Mouse (Mus musculus): ENCODE data around the gene Scgb2b12. TPM values are rescaled to one million over a fixed set of nuclear protein-coding genes. Genes with fewer than 3 reads are reported as not detected.
"Not testable (repeated sequence)": the region's sequence is repeated elsewhere in the genome, so short reads cannot be mapped to it uniquely, and the experiment has no call there.

The Scgb2b12 gene
- not detected for total RNA-seq (2021)
- polyA plus RNA-seq (2012; rRNA removed): not detected in 2 replicates
- long read RNA-seq: 0 reads

DNA sequence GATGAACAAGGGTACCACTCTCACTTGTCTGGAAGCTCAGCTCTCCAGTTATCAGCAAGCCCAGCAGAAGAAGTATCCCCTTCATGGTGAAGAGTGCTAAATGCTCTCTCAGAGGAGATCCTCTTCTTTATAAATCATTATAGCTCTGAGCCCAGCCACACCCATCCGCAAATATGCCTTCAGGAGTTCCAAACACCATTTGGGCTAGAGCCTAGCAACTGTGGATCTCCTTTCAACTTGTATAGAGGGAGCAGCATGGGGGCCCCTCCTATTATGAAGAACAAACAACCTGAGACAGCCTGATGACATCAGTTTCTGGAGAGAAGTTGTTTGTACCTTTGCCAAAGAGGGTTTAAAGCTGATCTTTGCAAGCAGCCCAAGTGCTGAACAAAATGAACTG, at the start of gene Scgb2b12:
TSS of gene Scgb2b12 (minus strand) at position 101 of the 400 bp plus-strand sequence.
- DNase-seq: not testable (repeated sequence)

- DNase-seq: not testable (repeated sequence)
Measured at GRCm38 (mm10) chr7:32333882-32334281, 6.8 kb upstream of the Scgb2b12 start, which contains the start of gene Scgb1b12. Gene Scgb1b12, plus strand, starts transcription at chr7:32334182.

Other genes starting within 250 kb of the Scgb2b12 start
- not detected for gene Scgb1b10, start 226.4 kb downstream of the Scgb2b12 start, total RNA-seq (2021)
- not detected in 2 replicates for gene Scgb1b10, start 226.4 kb downstream of the Scgb2b12 start, polyA plus RNA-seq (2012; rRNA removed)
- gene Scgb2b11, start 116.1 kb downstream of the Scgb2b12 start, total RNA-seq (2021): not detected
- gene Scgb2b11, start 116.1 kb downstream of the Scgb2b12 start, polyA plus RNA-seq (2012; rRNA removed): not detected in 2 replicates
- not detected for gene Scgb1b11, start 104.4 kb downstream of the Scgb2b12 start, total RNA-seq (2021)
- not detected in 2 replicates for gene Scgb1b11, start 104.4 kb downstream of the Scgb2b12 start, polyA plus RNA-seq (2012; rRNA removed)
- gene Scgb1b12, start 6.9 kb upstream of the Scgb2b12 start, total RNA-seq (2021): not detected
- not detected in 2 replicates for gene Scgb1b12, start 6.9 kb upstream of the Scgb2b12 start, polyA plus RNA-seq (2012; rRNA removed)
- gene Scgb1b29, start 114.3 kb upstream of the Scgb2b12 start, total RNA-seq (2021): not detected
- gene Scgb1b29, start 114.3 kb upstream of the Scgb2b12 start, polyA plus RNA-seq (2012; rRNA removed): not detected in 2 replicates